Comparison of ENCODE assay signal across 25 mouse cellular contexts in genomic region chr4:99882405-99882804, GRCm38 (mm10). TPM values are rescaled to one million over a fixed set of nuclear protein-coding genes. Genes with fewer than 3 reads are reported as not detected.
A peak's percentile ranks its signal among the peaks of the same experiment; 100 is the strongest.
DNase-seq lines count a peak whose midpoint lies in the region; ATAC-seq and TF ChIP-seq lines count a peak whose summit lies in the region.
"Had no signal": no experiment of that assay in that cellular context is flagged by ENCODE, and none has a peak within 500 bp of the region (broad histone marks: within the 10 kb centered on the region; RNA-seq: fewer than 3 reads in every experiment).

No protein-coding gene starts in this region.

- no peak for TF ChIP-seq CTCF in lung, embryonic 14.5 days (IDR thresholded peaks at IDR 0.05; ENCODE audit: low read depth)

- H3K9ac ChIP-seq in forebrain, embryonic 12.5 days = no peak overlapping the region
- H3K9ac ChIP-seq in heart, embryonic 14.5 days (ENCODE audit: low read length) = no peak overlapping the region
- no peak overlapping the region for H3K9ac ChIP-seq in lung, embryonic 14.5 days
- H3K9ac ChIP-seq: hindbrain, embryonic 14.5 days; limb, embryonic 13.5 days; liver, embryonic 12.5 days; liver, postnatal 0 days; midbrain, embryonic 13.5 days; neural tube, embryonic 15.5 days had no signal

- H3K27me3 ChIP-seq in forebrain, embryonic 12.5 days = no peaks in the 10 kb centered on the region
- no peaks in the 10 kb centered on the region for H3K27me3 ChIP-seq in forebrain, embryonic 10.5 days (ENCODE audit: poor library complexity, severe bottlenecking)
- H3K27me3 ChIP-seq in heart, embryonic 14.5 days (ENCODE audit: control insufficient read depth, insufficient read depth, low read length) = no peaks in the 10 kb centered on the region
- H3K27me3 ChIP-seq in heart, embryonic 10.5 days (ENCODE audit: insufficient read depth, poor library complexity, severe bottlenecking) = no peaks in the 10 kb centered on the region
- no peaks in the 10 kb centered on the region for H3K27me3 ChIP-seq in lung, embryonic 14.5 days (ENCODE audit: insufficient read depth, low read length)
- H3K27me3 ChIP-seq: limb, embryonic 13.5 days; liver, embryonic 12.5 days; midbrain, embryonic 13.5 days; neural tube, embryonic 15.5 days had no signal

- no peak overlapping the region for H3K27ac ChIP-seq in forebrain, embryonic 12.5 days
- no peak overlapping the region for H3K27ac ChIP-seq in forebrain, embryonic 10.5 days
- H3K27ac ChIP-seq in heart, embryonic 14.5 days (replicated peaks in 1 of 2; ENCODE audit: control insufficient read depth in 1 of 2, insufficient read depth in 1 of 2, low read depth in 2 of 2, low read length in 2 of 2) = peak overlapping the region; percentile 45 to 47; a peak in 3 of 4 replicates
- no peak overlapping the region for H3K27ac ChIP-seq in heart, embryonic 10.5 days
- H3K27ac ChIP-seq in lung, embryonic 14.5 days (ENCODE audit: low read depth) = no peak overlapping the region
- H3K27ac ChIP-seq: hindbrain, embryonic 14.5 days; left cerebral cortex, adult 2 months; limb, embryonic 13.5 days; liver, embryonic 12.5 days; macrophage; midbrain, embryonic 13.5 days; neural tube, embryonic 15.5 days; stomach, postnatal 0 days had no signal

- no peak overlapping the region for H3K4me2 ChIP-seq in forebrain, embryonic 12.5 days
- peak overlapping the region; percentile 27 for H3K4me2 ChIP-seq in heart, embryonic 14.5 days (ENCODE audit: low read length)
- no peak overlapping the region for H3K4me2 ChIP-seq in lung, embryonic 14.5 days
- H3K4me2 ChIP-seq: hindbrain, embryonic 14.5 days; limb, embryonic 13.5 days; liver, embryonic 12.5 days; midbrain, embryonic 13.5 days; neural tube, embryonic 15.5 days had no signal

- no peak for DNase-seq in forebrain, embryonic 10.5 days (ENCODE audit: extremely low spot score, low spot score)
- DNase-seq in heart, embryonic 10.5 days (ENCODE audit: low spot score) = no peak
- DNase-seq in lung, embryonic 14.5 days = peak; percentile 45
- no peak for DNase-seq in lung, postnatal 14 days
- DNase-seq in retina, postnatal 1 day = peak; percentile 24
- DNase-seq: adrenal gland, adult 2 months; cerebellum, adult 2 months; gastrocnemius, postnatal 25 days; heart, adult 11 months; kidney, adult 11 months; liver, postnatal 0 days; thymus, adult 18-20 months had no signal

- ATAC-seq in forebrain, embryonic 12.5 days (ENCODE audit: low FRiP score) = peak; percentile 51; the same call in 1 of the 2 replicates
- no peak for ATAC-seq in heart, embryonic 14.5 days (ENCODE audit: insufficient number of reproducible peaks, insufficient read depth, low FRiP score, low read depth)
- no peak for ATAC-seq in lung, embryonic 14.5 days (ENCODE audit: insufficient read depth)
- ATAC-seq in frontal cortex, adult (ENCODE audit: low TSS enrichment) = no peak
- ATAC-seq: inflammation-experienced regulatory T-cells, adult 6 months; liver, embryonic 12.5 days; liver, postnatal 0 days; lung, postnatal 0 days; midbrain, embryonic 13.5 days had no signal

- 0 out of 2 replicates have a peak, but pooled peaks cover 4% of the 10 kb centered on the region for H3K4me1 ChIP-seq in forebrain, embryonic 12.5 days
- no peaks in the 10 kb centered on the region for H3K4me1 ChIP-seq in forebrain, embryonic 10.5 days
- peaks cover 0 to 7% of the 10 kb centered on the region in 2 experiments; a peak in 2 of 4 replicates for H3K4me1 ChIP-seq in heart, embryonic 14.5 days (ENCODE audit: control insufficient read depth in 2 of 2, insufficient read depth in 2 of 2, low read length in 2 of 2)
- H3K4me1 ChIP-seq in heart, embryonic 10.5 days = no peaks in the 10 kb centered on the region
- no peaks in the 10 kb centered on the region for H3K4me1 ChIP-seq in lung, embryonic 14.5 days (ENCODE audit: insufficient read depth)
- H3K4me1 ChIP-seq: liver, embryonic 12.5 days; neural tube, embryonic 15.5 days had no signal

- no peaks in the 10 kb centered on the region for H3K36me3 ChIP-seq in forebrain, embryonic 12.5 days (replicated peaks)
- 0 out of 2 replicates have a peak, but pooled peaks cover 4% of the 10 kb centered on the region for H3K36me3 ChIP-seq in forebrain, embryonic 10.5 days (replicated peaks)
- H3K36me3 ChIP-seq in heart, embryonic 14.5 days (ENCODE audit: control insufficient read depth, insufficient read depth, low read length) = no peaks in the 10 kb centered on the region
- no peaks in the 10 kb centered on the region for H3K36me3 ChIP-seq in heart, embryonic 10.5 days
- no peaks in the 10 kb centered on the region for H3K36me3 ChIP-seq in lung, embryonic 14.5 days (ENCODE audit: insufficient read depth)
- H3K36me3 ChIP-seq: midbrain, embryonic 13.5 days; neural tube, embryonic 15.5 days had no signal

- no peak overlapping the region for H3K4me3 ChIP-seq in forebrain, embryonic 12.5 days (replicated peaks)
- no peak overlapping the region for H3K4me3 ChIP-seq in forebrain, embryonic 10.5 days
- H3K4me3 ChIP-seq in heart, embryonic 14.5 days (ENCODE audit: control insufficient read depth in 1 of 2, insufficient read depth in 1 of 2, low read depth in 1 of 2, low read length in 2 of 2) = no peak overlapping the region
- H3K4me3 ChIP-seq in heart, embryonic 10.5 days = no peak overlapping the region
- no peak overlapping the region for H3K4me3 ChIP-seq in lung, embryonic 14.5 days (ENCODE audit: low read depth, low read length)
- H3K4me3 ChIP-seq: left cerebral cortex, adult 2 months; limb, embryonic 13.5 days; liver, embryonic 12.5 days; midbrain, embryonic 13.5 days; neural tube, embryonic 15.5 days had no signal

- H3K9me3 ChIP-seq in forebrain, embryonic 12.5 days = no peaks in the 10 kb centered on the region
- H3K9me3 ChIP-seq in forebrain, embryonic 10.5 days = no peaks in the 10 kb centered on the region
- H3K9me3 ChIP-seq in heart, embryonic 14.5 days (ENCODE audit: control insufficient read depth, low read length) = no peaks in the 10 kb centered on the region
- H3K9me3 ChIP-seq in heart, embryonic 10.5 days = no peaks in the 10 kb centered on the region
- no peaks in the 10 kb centered on the region for H3K9me3 ChIP-seq in lung, embryonic 14.5 days (ENCODE audit: low read depth, low read length)
- H3K9me3 ChIP-seq: limb, embryonic 13.5 days; liver, embryonic 12.5 days; midbrain, embryonic 13.5 days; neural tube, embryonic 15.5 days had no signal

RNA-seq across cellular contexts. Expression of gene Pgm1, which starts 46.8 kb away (rescaled TPM):
- 32.6 and 36.5 TPM in 2 replicates for polyA plus RNA-seq in forebrain, embryonic 12.5 days (2016; fragmentation: Nextera tagmentation; extraction: Ambion mirVana)
- 81.5 and 83.5 TPM in 2 replicates for polyA plus RNA-seq in forebrain, embryonic 10.5 days (2016; fragmentation: Nextera tagmentation; extraction: Ambion mirVana)
- polyA plus RNA-seq in heart, embryonic 14.5 days (2014; fragmentation: Nextera tagmentation; extraction: Ambion mirVana) = 271 and 274 TPM in 2 replicates
- polyA plus RNA-seq in heart, embryonic 10.5 days (2016; fragmentation: Nextera tagmentation; extraction: Ambion mirVana) = 259 and 327 TPM in 2 replicates
- 52.9 and 60.4 TPM in 2 replicates for polyA plus RNA-seq in lung, embryonic 14.5 days (2014; fragmentation: Nextera tagmentation; extraction: Ambion mirVana)

RNA-seq across cellular contexts. Expression of gene Itgb3bp, which starts 47.2 kb away (rescaled TPM):
- polyA plus RNA-seq in forebrain, embryonic 12.5 days (2016; fragmentation: Nextera tagmentation; extraction: Ambion mirVana) = 54.3 and 57.3 TPM in 2 replicates
- 58.2 and 60.0 TPM in 2 replicates for polyA plus RNA-seq in forebrain, embryonic 10.5 days (2016; fragmentation: Nextera tagmentation; extraction: Ambion mirVana)
- 35.5 and 36.0 TPM in 2 replicates for polyA plus RNA-seq in heart, embryonic 14.5 days (2014; fragmentation: Nextera tagmentation; extraction: Ambion mirVana)
- polyA plus RNA-seq in heart, embryonic 10.5 days (2016; fragmentation: Nextera tagmentation; extraction: Ambion mirVana) = 37.0 and 43.8 TPM in 2 replicates
- polyA plus RNA-seq in lung, embryonic 14.5 days (2014; fragmentation: Nextera tagmentation; extraction: Ambion mirVana) = 39.0 and 41.6 TPM in 2 replicates

RNA-seq across cellular contexts. Expression of gene Efcab7, which starts 53.4 kb away (rescaled TPM):
- 28.9 and 30.8 TPM in 2 replicates for polyA plus RNA-seq in forebrain, embryonic 12.5 days (2016; fragmentation: Nextera tagmentation; extraction: Ambion mirVana)
- polyA plus RNA-seq in forebrain, embryonic 10.5 days (2016; fragmentation: Nextera tagmentation; extraction: Ambion mirVana) = 24.8 and 27.0 TPM in 2 replicates
- polyA plus RNA-seq in heart, embryonic 14.5 days (2014; fragmentation: Nextera tagmentation; extraction: Ambion mirVana) = 6.9 and 11.8 TPM in 2 replicates
- polyA plus RNA-seq in heart, embryonic 10.5 days (2016; fragmentation: Nextera tagmentation; extraction: Ambion mirVana) = 10.2 and 17.8 TPM in 2 replicates
- polyA plus RNA-seq in lung, embryonic 14.5 days (2014; fragmentation: Nextera tagmentation; extraction: Ambion mirVana) = 25.6 and 27.3 TPM in 2 replicates

Comparison
In these comparisons a context has a peak if more than half of its experiments do, and no peak if none do; other contexts are left out.
1. H3K27ac ChIP-seq: peak in heart, embryonic 14.5 days (2 of 2); none in forebrain, embryonic 12.5 days (single experiment), forebrain, embryonic 10.5 days (single experiment), heart, embryonic 10.5 days (single experiment) and lung, embryonic 14.5 days (single experiment).
2. DNase-seq: peak in lung, embryonic 14.5 days (single experiment) and retina, postnatal 1 day (single experiment); none in forebrain, embryonic 10.5 days (single experiment), heart, embryonic 10.5 days (single experiment) and lung, postnatal 14 days (single experiment).